Mouse (Mus musculus) ES-E14 (cell line): Measurements from ENCODE around the gene Serpinb13. TPM values are rescaled to one million over a fixed set of nuclear protein-coding genes. Genes with fewer than 3 reads are reported as not detected.
A peak's percentile ranks its signal among the peaks of the same experiment; 100 is the strongest.
"Not testable (repeated sequence)": the region's sequence is repeated elsewhere in the genome, so short reads cannot be mapped to it uniquely, and the experiment has no call there.

ENCODE experiments used
- DNase-seq: peaks from one replicate; pipeline ENCODE4 v3.0.0-alpha.2; 2013; ENCODE audit warnings: low read depth, low spot score
- H3K27ac ChIP-seq: 2 replicates; pipeline ENCODE4 v1.5.1; 2012; ENCODE audit warnings: low read depth, mild to moderate bottlenecking, low read length, moderate library complexity, mixed read lengths; ENCODE audit not compliant: poor library complexity, insufficient read depth, severe bottlenecking
- H3K36me3 ChIP-seq: 2 replicates; pipeline ENCODE4 v1.6.1; 2012; ENCODE audit warnings: mild to moderate bottlenecking, low read length, moderate library complexity, mixed read lengths; ENCODE audit not compliant: control insufficient read depth, poor library complexity, insufficient read depth, severe bottlenecking
- H3K4me1 ChIP-seq, 2 experiments: fragments of 150-350 bp in 1 of 2; sonication (generic) in 1 of 2; 2 replicates each; pipeline ENCODE4 v1.6.1; 2012; ENCODE audit warnings: low read length in 2 of 2, mild to moderate bottlenecking in 1 of 2, mixed read lengths in 1 of 2; ENCODE audit not compliant: control insufficient read depth in 2 of 2, insufficient read depth in 2 of 2, poor library complexity in 1 of 2
- H3K4me3 ChIP-seq, 2 experiments: fragments of 150-350 bp in 1 of 2; sonication (generic) in 1 of 2; 2 replicates each; pipeline ENCODE4 v1.5.1; 2012; ENCODE audit warnings: low read length in 2 of 2, low read depth in 1 of 2, mild to moderate bottlenecking in 1 of 2, mixed read lengths in 1 of 2; ENCODE audit not compliant: insufficient read depth in 1 of 2, poor library complexity in 1 of 2, severe bottlenecking in 1 of 2
- H3K9ac ChIP-seq: 2 replicates; pipeline ENCODE4 v1.6.1; 2012; ENCODE audit warnings: low read depth, mild to moderate bottlenecking, low read length, mixed read lengths; ENCODE audit not compliant: poor library complexity, insufficient read depth, severe bottlenecking
- H3K9me3 ChIP-seq: fragments of 150-350 bp; sonication (generic); 2 replicates; pipeline ENCODE4 v1.6.1; 2012; ENCODE audit warnings: low read depth, mild to moderate bottlenecking, low read length; ENCODE audit not compliant: control insufficient read depth, insufficient read depth
- CHD2 ChIP-seq: IDR thresholded peaks from 2 replicates; pipeline ENCODE4 v1.6.1; 2014; ENCODE audit warnings: mild to moderate bottlenecking, low read depth, low read length, inconsistent platforms
- HCFC1 ChIP-seq: IDR thresholded peaks from 2 replicates; pipeline ENCODE4 v1.6.1; 2012; ENCODE audit warnings: low read length, inconsistent platforms, borderline replicate concordance; ENCODE audit not compliant: insufficient read depth
- MAFK ChIP-seq: IDR thresholded peaks from 2 replicates; pipeline ENCODE4 v1.6.1; 2014; ENCODE audit warnings: mild to moderate bottlenecking, low read depth, low read length, inconsistent platforms; ENCODE audit not compliant: insufficient read depth
- ZC3H11A ChIP-seq: IDR thresholded peaks from 2 replicates; pipeline ENCODE4 v1.6.1; 2012; ENCODE audit warnings: low read depth, mild to moderate bottlenecking, inconsistent platforms, low read length, borderline replicate concordance
- ZNF384 ChIP-seq: IDR thresholded peaks from 2 replicates; pipeline ENCODE4 v1.6.1; 2012; ENCODE audit warnings: low read depth, low read length, inconsistent platforms
- in situ Hi-C, 2 experiments: fragments of 600-800 bp; cut with MboI; formaldehyde crosslinking; loops; one replicate each; pipeline ENCODE4 v1.15.1; 2025; ENCODE audit warnings: low sequenced_read_pairs in 2 of 2, inconsistent platforms in 1 of 2; ENCODE audit not compliant: unreplicated experiment in 2 of 2
- total RNA-seq: library from RNA; depleted of rRNA; stranded (reverse); fragments of 300-350 nt; gene quantifications from 2 replicates; pipeline ENCODE4 v1.2.3, GENCODE M21; 2012

The Serpinb13 gene
- total RNA-seq, 1 experiment: not detected

GRCm38 (mm10) chr1:107001754-107002153 is 21.0 kb downstream of the Serpinb13 start:
- Histone ChIP-seq H3K9me3 (no peaks in the 10 kb centered on the region), H3K4me1 (no peaks in the 10 kb centered on the region), H3K9ac (no peak overlapping the region), H3K27ac (no peak overlapping the region), H3K4me3 (no peak overlapping the region), H3K36me3 (no peaks in the 10 kb centered on the region)
- in situ Hi-C loops: no loop called here
- TF ChIP-seq ZNF384 (no peak), MAFK (peak; percentile 86)
- DNase-seq: no peak

- H3K36me3 ChIP-seq: no peaks in the 10 kb centered on the region
- DNase-seq: no peak
- H3K9ac ChIP-seq: no peak overlapping the region
- in situ Hi-C loops: no loop called here
- no peaks in the 10 kb centered on the region for H3K4me1 ChIP-seq
- TF ChIP-seq ZC3H11A (no peak), ZNF384 (no peak), CHD2 (no peak), HCFC1 (no peak), MAFK (no peak)
- no peak overlapping the region for H3K27ac ChIP-seq
- H3K4me3 ChIP-seq: no peak overlapping the region
- H3K9me3 ChIP-seq: no peaks in the 10 kb centered on the region
Observed at GRCm38 (mm10) chr1:107006316-107006715, 25.5 kb downstream of the Serpinb13 start.

- H3K4me3 ChIP-seq: no peak overlapping the region
- H3K9me3 ChIP-seq: no peaks in the 10 kb centered on the region
- TF ChIP-seq CHD2 (no peak), MAFK (no peak), ZC3H11A (peak; percentile 43; the same call in 1 of the 2 replicates), HCFC1 (no peak)
- in situ Hi-C loops: loop anchor here in 1 of 2 experiments (10.0 kb wide), 1 partner anchor 460 kb away; no protein-coding TSS in a partner anchor
- no peak overlapping the region for H3K27ac ChIP-seq
- no peaks in the 10 kb centered on the region for H3K36me3 ChIP-seq
- DNase-seq: peak; percentile 26
- no peak overlapping the region for H3K9ac ChIP-seq
- H3K4me1 ChIP-seq: no peaks in the 10 kb centered on the region
Observed at GRCm38 (mm10) chr1:107014530-107014929, 33.7 kb downstream of the Serpinb13 start.

- H3K9me3 ChIP-seq: no peaks in the 10 kb centered on the region
- TF ChIP-seq ZC3H11A (no peak), MAFK (no peak), HCFC1 (no peak), CHD2 (no peak), ZNF384 (no peak)
- H3K9ac ChIP-seq: no peak overlapping the region
- in situ Hi-C loops: loop anchor here in 1 of 2 experiments (10.0 kb wide), 1 partner anchor 460 kb away; no protein-coding TSS in a partner anchor
- no peaks in the 10 kb centered on the region for H3K36me3 ChIP-seq
- no peak for DNase-seq
- H3K4me3 ChIP-seq: no peak overlapping the region
- H3K27ac ChIP-seq: no peak overlapping the region
- no peaks in the 10 kb centered on the region for H3K4me1 ChIP-seq
Observed at GRCm38 (mm10) chr1:107015210-107015609, 34.4 kb downstream of the Serpinb13 start.

- no peak overlapping the region for H3K27ac ChIP-seq
- H3K36me3 ChIP-seq: no peaks in the 10 kb centered on the region
- TF ChIP-seq CHD2: no peak
- TF ChIP-seq HCFC1: no peak
- no peak for TF ChIP-seq MAFK
- TF ChIP-seq ZC3H11A: no peak
- no peak for TF ChIP-seq ZNF384
- in situ Hi-C loops: no loop called here
- no peak overlapping the region for H3K4me3 ChIP-seq
- DNase-seq: no peak
- no peaks in the 10 kb centered on the region for H3K9me3 ChIP-seq
- H3K9ac ChIP-seq: no peak overlapping the region
- no peaks in the 10 kb centered on the region for H3K4me1 ChIP-seq
Observed at GRCm38 (mm10) chr1:107025886-107026285, 45.1 kb downstream of the Serpinb13 start.

- DNase-seq, in situ Hi-C loops, H3K36me3 ChIP-seq, H3K9ac ChIP-seq, H3K4me3 ChIP-seq, H3K4me1 ChIP-seq, H3K9me3 ChIP-seq, H3K27ac ChIP-seq: not testable (repeated sequence)
Observed at GRCm38 (mm10) chr1:107034236-107034635, 53.5 kb downstream of the Serpinb13 start.
